Mouse (Mus musculus) urinary bladder, postnatal 10 days (tissue): ENCODE measurements around the gene Acss2.
"Not testable (repeated sequence)": the region's sequence is repeated elsewhere in the genome, so short reads cannot be mapped to it uniquely, and the experiment has no call there.

Source experiments
- DNase-seq: peaks from one replicate; pipeline ENCODE4 v3.0.0; 2022; ENCODE audit warnings: low spot score

Gene Acss2

DNA sequence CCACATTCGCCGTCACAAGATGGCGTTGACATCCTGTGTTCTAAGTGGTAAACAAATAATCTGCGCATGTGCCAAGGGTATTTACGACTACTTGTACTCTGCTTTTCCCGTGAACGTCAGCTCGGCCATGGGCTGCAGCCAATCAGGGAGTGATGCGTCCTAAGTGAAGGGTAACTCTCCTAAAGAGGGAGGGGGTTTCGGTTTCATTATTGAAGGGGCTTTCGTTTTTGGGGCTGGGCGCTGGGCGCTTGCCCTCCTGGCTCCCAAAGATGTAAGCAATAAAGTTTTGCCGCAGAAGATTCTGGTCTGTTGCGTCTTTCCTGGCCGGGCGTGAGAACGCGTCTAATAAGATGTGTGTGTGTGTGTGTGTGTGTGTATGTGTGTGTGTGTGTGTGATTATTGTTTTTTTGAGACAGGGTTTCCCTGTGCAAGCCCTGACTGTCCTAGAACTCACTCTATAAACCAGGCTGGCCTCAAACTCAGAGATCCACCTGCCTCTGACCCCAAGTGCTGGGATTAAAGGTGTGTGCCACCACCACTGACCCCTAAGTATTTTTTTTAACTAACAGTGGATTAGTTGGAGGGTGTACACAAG lies 20.8 kb downstream of the Acss2 start:
- not testable (repeated sequence) for DNase-seq

DNA sequence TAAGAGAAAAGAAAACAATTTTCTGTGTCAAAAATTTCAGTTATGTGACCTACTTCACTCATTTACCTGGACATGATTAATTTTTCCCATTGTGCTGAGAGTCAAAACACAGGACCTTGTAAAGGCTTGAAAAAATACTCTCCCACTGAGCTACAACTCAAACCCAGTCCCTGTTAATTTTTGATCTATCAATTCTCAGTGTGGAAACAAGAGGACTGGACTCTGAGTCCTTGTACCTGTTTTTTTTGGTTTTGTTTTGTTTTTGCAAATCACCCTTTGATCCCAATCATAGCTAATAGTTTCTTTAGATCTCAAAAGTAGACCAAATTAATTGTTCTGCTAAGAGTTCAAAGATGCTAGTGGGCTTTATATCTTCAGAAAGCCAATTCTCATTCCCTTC lies 21.9 kb downstream of the Acss2 start:
- no peak for DNase-seq

DNA sequence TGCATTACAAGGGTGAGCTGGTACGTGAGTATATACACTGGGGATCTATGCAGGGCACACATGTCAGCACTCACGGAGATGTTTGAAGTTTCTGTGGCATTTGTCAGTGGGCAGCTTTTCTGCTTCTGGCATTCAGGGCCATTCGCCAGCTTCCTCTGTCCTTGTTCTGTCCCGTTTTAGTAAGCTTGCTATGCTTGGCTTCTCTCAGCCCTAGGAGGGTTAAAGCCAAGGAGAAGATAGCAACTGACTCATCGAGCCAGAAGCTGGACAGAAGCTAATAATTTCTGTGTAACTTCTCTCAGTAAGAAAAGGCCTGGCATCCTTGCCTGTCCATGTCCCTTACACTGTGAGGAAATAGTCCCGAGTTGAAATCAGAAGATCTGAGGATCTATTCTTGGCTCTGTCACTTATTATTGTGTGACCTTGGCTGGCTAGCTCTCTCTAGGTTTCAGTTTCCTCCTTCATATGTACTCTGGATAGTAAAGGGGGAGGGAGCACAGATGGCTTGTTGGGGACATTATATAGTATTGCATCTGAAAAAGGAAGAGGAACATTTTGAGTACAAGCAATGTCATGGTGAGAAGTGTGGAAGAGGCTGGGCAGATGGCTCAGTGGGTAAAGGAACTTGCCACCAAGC lies 23.2 kb downstream of the Acss2 start:
- DNase-seq: no peak

DNA sequence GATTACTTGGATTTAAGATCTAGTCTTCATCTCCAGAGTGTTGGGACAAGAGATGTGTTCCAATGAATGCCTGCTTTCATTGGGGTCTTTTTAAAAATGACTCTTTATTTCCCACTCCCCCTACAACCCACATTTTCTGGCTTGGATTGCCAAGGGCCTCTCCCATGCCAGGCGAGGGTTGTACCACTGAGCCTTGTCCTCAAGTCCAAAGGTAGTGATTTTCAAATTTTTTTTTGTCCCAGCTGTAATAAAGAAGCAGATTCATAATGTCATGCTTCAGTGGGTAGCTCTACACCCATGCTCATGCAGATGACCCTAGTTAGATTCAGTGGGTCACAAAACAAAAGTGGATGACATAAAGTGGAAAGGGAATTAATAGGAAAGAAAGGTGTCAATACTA lies 29.2 kb downstream of the Acss2 start:
- no peak for DNase-seq

DNA sequence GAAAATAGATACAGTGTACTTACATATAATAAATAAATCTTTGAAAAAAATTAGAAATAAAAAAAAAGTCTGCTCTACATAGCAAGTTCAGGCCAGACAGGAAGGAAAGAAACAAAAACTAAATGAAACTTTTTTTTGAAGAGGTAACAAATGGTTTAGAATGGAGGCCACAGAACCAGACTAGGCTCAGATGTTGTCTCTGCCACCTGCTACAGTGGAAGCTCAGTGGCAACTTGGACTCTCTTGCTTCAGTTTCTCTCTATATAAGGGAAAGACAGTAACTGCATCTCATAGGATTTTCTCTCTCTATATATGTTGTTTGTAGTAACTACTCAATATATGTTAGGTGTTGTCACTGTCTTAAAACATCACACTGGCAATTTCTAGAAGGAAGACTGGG lies 34.6 kb downstream of the Acss2 start:
- DNase-seq: no peak

DNA sequence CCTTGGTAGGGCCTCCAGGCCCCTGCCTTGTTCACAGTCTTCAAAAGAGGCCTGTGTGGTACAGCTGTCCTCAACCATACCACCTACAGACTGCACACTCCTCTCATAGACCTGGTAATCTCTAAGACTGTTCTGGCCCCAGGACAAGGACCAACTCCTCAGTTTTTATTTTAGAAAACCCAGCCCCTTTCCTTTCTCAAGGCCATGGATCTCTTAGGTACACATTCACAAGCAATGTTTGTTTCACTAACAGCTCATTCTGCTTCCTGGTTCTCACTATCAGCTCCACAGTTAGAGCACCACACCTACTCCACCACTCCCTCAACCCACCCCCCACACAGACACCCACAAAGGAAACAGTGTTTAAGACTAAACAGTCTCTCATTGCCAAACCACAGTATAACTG lies 35.2 kb downstream of the Acss2 start:
- DNase-seq: no peak

DNA sequence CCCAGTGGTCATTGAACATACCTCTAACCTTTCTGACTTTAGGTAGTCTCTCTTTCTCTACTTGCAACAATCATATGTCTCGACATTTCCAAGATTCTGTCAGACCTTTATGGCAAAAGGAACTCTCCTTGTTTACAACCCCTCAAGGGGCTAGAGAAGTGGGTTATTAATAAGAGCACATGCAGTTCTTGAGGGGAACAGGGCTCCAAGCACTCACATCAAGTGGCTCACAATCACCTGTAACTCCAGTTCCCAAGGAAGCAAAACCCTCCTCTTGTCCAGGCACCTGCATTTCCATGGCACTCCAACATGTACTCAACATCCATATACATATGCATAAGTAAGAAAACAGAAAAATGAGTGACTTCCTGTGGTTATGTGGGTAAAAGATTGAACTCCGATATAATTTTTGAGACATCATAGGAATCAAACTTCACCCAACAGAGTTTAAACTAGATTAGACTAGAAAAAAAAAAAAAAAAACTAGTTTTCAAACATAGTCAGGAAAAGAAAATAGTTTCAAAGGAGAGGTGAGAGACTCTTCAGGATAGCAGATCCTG lies 36.8 kb downstream of the Acss2 start:
- DNase-seq: no peak

DNA sequence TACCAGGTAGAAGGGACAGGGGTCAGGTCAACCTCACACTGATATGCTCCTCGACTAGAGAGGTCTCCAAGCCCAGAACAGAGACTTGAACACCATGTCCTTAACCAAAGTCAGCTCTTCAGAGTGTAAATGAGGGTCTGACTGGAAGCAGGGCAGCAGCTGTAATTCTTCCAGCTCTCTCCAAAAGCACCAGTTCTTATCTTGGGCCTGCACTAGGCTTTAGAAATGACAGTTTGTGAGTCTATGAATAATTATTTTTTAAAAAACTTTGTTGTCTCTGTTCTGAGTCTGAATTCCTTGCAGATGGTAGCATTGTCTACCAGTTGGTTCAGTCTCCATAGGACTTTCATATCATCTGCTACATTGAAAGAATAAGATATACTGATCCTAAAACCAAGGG lies 44.5 kb downstream of the Acss2 start:
- DNase-seq: no peak

DNA sequence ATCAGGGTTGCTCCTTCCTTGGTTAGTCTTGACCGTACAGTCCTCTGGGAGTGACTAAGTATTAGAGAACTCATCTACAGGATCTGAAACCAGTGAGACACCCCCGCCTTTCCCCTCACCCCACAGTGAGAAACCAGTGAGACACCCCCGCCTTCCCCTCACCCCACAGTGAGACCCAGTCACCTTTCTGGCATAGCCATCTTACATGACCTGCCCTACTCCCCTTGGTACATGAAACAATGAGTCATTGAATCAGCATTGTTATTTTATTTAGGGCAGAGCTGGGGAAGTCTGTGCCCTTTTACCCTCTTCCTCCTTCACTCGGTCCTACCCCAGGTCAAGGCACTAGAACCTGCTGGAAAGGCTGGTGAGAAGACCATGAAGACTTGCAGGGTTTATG lies 45.2 kb downstream of the Acss2 start:
- no peak for DNase-seq

DNA sequence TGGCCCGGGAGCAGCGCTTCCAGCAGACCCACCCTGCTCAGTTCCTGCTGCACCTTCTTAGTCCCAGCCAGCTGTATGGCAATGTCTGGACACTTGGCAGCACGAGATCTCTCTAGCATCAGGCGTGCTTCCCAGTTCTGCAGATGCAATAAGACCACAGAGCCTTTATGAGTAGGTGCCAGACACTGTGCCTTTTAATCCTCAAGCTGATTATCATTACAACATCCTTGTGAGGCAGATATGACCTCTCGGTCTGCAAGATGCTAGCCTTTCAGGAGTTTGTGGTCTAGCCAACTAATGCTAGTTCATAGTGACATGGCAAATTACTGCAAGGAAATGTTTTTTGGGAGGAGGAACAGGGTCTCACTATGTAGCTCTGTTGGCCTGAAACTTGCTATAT lies 50.0 kb downstream of the Acss2 start:
- DNase-seq: no peak

DNA sequence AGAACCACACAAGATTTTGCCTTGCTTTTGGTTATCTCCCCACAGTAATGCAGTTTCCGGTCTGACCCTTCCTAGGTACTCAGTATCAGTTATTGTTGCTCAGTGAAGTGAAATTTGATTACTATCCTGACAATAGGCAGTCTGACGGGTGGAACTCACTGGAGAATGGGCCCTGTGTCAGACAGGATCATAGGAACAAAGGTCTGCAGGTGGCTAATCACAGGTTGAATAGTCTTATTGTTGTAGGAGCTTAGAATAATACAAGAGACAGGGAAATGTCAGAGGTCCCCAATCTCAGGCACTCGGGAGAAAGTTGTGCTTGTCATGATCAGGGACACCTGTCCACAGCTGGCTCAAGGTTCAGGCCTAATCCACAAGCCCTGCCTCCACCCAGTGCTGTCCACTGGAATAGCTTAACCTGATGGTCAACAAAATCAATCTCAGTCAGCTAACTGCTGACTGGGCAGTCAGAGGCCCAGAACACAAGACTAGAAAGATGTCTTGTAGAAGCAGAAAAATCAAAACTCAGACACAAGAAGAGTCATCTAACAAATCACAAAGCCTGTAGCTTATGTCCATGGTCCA lies 51.6 kb downstream of the Acss2 start:
- no peak for DNase-seq

DNA sequence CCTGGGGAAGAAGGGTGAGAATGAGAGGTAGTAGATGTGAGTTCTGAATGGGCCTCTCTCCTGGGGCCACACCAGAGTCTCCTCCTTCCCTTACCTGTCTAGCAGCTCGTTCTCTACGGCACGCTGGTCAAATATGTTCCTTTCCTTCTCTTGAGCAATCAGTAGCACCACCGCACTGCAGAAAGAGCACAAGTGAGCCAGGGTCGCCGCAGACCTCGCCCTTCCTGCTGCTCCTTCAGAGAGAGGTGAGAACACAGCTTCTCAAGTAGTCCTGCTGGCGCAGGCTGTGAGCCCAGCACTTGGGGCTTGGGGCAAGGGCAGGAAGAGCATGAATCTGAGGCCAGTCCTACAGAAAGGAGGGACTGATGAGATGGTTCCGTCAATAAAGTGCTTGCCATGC lies 55.3 kb downstream of the Acss2 start:
- DNase-seq: no peak

DNA sequence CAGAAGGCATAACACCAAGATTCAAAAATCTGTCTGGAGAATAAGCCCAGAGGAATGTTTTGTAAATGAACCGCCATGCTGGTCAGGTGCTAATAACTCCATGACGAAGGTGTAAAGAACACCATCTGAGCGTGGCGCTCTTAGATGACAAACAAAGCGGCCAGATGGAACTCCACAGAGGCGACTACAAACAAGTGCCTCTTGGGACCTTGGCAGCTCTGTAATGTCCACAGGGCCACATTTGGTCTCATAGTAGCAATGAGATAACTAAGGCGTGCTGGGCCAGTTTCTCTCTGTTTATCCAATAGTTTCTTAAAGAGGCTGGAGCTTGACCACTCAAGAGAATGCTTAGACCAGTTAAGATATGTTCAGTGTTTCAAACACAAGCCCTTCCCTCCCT lies 56.2 kb downstream of the Acss2 start:
- no peak for DNase-seq

DNA sequence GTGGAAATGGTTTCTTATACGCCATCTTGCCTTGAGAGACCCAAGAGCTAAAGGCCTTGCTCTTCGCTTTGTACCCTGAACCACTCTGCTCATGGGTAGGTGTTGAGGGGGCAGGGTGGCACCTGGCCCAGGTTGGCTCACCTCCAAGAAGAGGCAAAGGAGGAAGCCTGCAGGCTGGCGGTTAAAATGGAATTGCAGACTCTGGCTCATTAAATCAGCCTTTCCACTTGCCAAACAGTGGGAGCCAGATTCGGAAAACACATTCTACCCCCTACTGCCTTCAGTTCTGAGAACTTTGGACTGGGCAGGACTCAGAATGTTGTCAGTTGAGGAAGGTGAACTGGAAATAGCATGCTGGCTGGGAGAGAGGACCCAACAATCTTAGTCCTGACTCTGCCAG lies 57.0 kb downstream of the Acss2 start:
- DNase-seq: no peak

DNA sequence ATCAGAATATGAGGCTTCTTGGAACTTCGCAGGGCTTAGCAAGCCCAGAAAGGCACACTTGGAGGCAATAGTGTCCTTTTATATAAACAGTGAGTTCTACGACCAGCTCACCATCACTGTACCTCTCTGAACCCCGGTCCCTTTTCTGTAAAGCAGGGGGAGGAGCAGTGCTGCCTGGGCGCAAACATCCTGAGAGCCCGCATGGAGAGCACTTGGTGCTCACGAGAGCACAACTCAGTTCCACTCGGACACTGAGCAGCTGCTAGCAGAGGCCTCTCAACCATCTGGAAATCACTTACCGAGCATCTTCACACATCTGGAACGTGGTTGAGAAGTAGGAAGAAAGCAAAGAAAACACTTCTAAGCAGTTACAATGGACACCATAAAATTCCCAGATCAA lies 58.9 kb downstream of the Acss2 start:
- DNase-seq: no peak

DNA sequence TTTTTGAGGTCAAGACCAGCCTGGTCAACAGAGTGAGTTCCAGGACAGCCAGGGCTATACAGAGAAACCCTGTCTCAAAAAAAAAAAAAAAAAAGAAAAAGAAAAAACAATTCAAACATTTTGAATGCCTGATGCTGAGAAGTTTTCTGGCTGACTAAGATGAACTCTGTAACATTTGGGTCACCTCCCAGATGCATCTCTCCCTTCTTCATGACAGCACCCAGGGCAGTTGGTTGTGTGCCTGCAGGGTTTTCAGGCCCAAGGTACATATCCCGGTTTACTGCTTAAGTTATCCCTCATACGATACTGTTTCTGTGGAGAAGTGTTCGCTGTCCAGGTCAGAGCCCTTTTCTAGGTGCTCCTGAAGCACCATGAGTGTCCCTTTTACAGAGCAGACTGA lies 62.6 kb downstream of the Acss2 start:
- no peak for DNase-seq

DNA sequence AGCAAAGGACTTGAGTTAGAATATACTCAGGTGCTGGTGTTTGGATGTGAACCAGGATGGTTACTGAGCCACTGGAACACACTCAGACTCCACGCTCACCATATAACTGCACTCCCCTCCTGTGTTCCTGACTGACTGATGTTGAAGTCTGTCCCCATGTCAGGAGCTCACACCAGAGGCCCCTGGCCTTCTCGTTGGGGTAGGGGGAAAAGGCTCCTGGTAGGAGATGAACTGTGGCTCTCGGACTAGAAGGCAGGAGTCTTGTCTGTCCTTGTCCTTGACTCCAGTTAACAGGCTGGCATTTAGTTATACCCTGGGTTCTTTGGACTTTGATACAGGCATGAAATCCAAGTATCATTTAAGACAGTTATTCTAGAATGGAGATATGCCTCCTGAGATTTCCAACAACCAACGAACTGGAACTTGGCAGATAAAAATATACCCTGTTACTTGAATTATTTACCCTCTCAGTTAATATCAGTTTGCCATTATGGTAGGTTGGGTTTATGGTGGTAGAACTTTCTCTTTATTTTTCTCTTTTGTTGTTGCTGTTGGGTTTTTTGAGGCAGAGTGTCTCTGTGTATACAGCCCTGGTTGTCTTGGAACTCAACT lies 64.7 kb downstream of the Acss2 start:
- DNase-seq: no peak

DNA sequence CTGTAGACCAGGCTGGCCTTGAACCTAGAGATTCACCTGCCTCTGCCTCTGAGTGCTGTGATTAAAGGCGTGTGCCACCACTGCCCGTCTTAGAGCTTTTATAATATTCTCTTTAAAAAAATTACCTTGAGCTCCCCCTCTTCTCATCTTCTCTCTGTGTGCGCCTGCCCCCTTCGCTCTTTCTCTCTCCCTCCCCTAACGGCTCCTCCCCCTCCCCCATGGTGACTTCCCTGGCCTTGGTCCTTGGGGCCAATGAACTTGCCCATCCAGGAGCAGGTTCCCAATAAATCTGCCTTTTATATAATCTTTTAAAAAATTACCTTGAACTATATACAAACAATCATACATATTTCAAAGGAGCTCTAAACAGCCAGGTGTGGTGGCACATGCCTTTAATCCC lies 65.2 kb downstream of the Acss2 start:
- DNase-seq: no peak

DNA sequence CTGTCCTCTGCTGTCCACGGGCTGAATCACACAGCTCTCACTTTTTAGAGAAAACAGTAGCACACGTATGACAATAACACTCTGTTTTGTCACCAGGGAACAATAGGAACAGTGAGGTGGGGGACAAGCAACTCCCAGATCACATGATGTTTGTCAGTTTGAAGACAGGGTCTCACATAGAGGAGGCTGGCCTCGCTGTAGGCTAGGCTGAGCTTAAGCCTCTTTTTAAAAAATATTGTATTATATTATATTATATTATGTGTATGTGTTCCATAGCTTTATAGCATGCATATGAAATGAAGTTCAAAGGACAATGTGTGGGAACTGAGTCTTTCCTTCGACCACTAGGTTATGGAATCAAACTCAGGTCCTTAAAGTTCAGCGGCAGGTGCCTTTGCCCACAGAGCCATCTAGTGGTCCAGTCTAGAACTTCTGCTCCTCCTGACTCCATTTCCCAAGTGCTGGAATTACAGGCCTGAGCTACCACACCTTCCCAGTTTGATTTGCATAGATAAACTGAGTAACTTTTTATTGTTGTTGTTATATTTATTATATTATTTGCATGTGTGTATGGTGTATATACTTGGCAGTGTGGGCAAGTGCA lies 66.3 kb downstream of the Acss2 start:
- DNase-seq: no peak

DNA sequence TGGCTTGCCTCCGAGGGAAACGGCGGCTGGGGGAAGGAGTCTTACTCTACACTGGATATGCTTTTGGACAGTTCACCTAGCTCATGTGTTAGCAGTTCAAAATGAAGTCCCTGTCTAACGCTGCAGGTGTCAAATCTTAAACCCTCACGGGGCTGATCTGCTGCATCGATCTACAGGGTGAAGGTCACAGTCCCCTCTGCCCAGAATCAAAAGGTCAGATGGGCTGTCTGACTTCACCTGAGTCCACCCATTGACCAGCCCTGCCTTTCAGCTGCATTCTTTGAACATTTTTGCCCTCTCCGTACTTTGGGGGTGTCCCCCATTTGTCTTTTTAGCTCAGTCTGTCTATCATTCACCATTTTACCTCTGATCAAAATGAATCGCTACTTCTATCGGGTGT lies 67.3 kb downstream of the Acss2 start:
- DNase-seq: no peak

DNA sequence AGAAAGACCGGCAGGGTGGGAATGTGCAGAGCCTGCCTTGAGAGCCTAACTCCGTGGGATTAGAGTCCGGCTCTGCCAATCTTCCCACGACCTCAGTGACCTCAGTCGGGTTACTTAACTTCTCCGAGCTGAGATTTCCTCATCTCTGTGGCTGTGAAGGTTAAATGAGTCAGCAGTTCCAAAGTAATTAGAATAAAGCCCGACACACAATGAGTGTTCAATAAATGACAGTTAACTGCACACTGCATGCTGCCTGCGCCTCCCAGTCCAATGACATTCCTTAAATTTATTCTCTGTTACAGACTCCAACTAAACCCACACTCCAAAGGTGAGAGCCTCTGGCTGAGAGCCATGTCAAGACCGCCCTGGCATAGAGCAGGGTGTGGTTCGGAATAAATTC lies 67.7 kb downstream of the Acss2 start:
- DNase-seq: no peak

DNA sequence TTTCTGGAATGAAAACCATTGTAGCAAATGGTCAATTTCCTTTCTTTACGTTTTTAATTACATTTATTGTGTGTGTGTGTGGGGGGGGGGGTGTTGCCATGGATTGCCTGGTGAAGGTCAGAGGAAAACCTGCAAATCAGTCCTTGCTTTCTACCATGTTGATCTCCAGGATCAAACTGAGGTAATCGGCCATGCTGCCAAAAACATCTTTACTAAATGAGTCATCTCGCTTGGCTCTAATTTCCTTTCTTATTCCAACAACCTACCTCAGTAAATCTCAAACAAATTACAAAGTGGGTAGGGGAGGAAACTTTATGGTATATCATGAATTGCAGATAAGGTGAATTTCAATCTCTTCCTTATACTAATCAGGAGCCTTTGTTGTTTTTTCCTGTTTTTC lies 70.4 kb downstream of the Acss2 start:
- DNase-seq: no peak

DNA sequence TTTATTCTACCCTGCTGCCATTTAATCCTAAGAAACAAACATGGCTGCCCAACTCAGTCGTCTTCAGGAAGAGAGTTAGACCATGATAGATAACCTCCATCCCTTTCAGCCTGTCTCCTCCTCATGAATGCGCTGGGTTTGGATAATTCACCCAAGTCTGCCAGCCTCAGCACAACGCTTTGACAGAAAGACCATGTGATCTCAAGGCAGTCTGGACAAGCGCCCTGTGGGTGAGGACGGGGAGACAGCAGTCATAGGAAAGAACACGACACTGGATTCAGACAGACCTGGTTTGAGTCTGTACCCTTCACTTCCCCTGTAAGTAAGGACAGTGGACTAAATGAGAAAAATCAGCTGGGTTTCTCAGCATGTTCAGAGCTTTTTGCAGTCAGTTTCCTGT lies 71.8 kb downstream of the Acss2 start:
- DNase-seq: no peak
